Mouse (Mus musculus) embryonic facial prominence, embryonic 11.5 days (tissue): ENCODE measurements around the gene Crispld2. TPM values are rescaled to one million over a fixed set of nuclear protein-coding genes. Genes with fewer than 3 reads are reported as not detected.

Experiments used
- ATAC-seq: fragments of 200-750 bp; cut with Nextera tagmentation; replicated peaks from 2 replicates; pipeline ENCODE4 v1.8.0; 2017; ENCODE audit warnings: low read depth; ENCODE audit not compliant: insufficient number of reproducible peaks, low FRiP score, low TSS enrichment
- DNase-seq: peaks from one replicate; pipeline ENCODE4 v3.0.0-alpha.2; 2015; ENCODE audit warnings: low spot score
- H3K27ac ChIP-seq: fragments of 300-500 bp; sonication (generic); replicated peaks from 2 replicates; pipeline ENCODE4 v1.5.1; 2014; ENCODE audit warnings: mild to moderate bottlenecking, low read depth, low read length, control low read depth
- H3K27me3 ChIP-seq: fragments of 300-500 bp; sonication (generic); 2 replicates; pipeline ENCODE4 v1.6.1; 2014; ENCODE audit warnings: mild to moderate bottlenecking, low read length, moderate library complexity, mixed read lengths; ENCODE audit not compliant: control insufficient read depth, insufficient read depth
- H3K36me3 ChIP-seq: fragments of 300-500 bp; sonication (generic); replicated peaks from 2 replicates; pipeline ENCODE4 v1.6.1; 2014; ENCODE audit warnings: low read depth, mild to moderate bottlenecking, low read length, moderate library complexity, mixed read lengths; ENCODE audit not compliant: control insufficient read depth, insufficient read depth
- H3K4me1 ChIP-seq: fragments of 300-500 bp; sonication (generic); 2 replicates; pipeline ENCODE4 v1.6.1; 2014; ENCODE audit warnings: low read length, mixed read lengths; ENCODE audit not compliant: control insufficient read depth, insufficient read depth
- H3K4me2 ChIP-seq: fragments of 300-500 bp; sonication (generic); 2 replicates; pipeline ENCODE4 v1.6.1; 2014; ENCODE audit warnings: low read depth, mild to moderate bottlenecking, control low read depth, low read length, moderate library complexity
- H3K4me3 ChIP-seq: fragments of 300-500 bp; sonication (generic); 2 replicates; pipeline ENCODE4 v1.5.1; 2014; ENCODE audit warnings: low read depth, low read length, control low read depth
- H3K9ac ChIP-seq: fragments of 300-500 bp; sonication (generic); replicated peaks from 2 replicates; pipeline ENCODE4 v1.6.1; 2014; ENCODE audit warnings: mild to moderate bottlenecking, control low read depth, low read length
- H3K9me3 ChIP-seq: fragments of 300-500 bp; sonication (generic); replicated peaks from 2 replicates; pipeline ENCODE4 v1.6.1; 2016; ENCODE audit warnings: mild to moderate bottlenecking, low read length, inconsistent platforms, mixed read lengths; ENCODE audit not compliant: control insufficient read depth
- WGBS: fragments of 180-500 bp; shearing (Covaris S2); extraction: QIAGEN DNeasy Blood & Tissue Kit; methylation state at CpG from one replicate; pipeline ENCODE4 v1.1.7; 2014; 5-methylcytosine and 5-hydroxymethylcytosine counted together
- polyA plus RNA-seq: library from polyadenylated mRNA; unstranded; fragments of >200 nt; fragmentation: Nextera tagmentation; extraction: Ambion mirVana; gene quantifications from 2 replicates; pipeline ENCODE4 v1.2.1, GENCODE M21; 2014

Gene Crispld2
- polyA plus RNA-seq, 1 experiment from 2014 or later, result 3.6 TPM

DNA sequence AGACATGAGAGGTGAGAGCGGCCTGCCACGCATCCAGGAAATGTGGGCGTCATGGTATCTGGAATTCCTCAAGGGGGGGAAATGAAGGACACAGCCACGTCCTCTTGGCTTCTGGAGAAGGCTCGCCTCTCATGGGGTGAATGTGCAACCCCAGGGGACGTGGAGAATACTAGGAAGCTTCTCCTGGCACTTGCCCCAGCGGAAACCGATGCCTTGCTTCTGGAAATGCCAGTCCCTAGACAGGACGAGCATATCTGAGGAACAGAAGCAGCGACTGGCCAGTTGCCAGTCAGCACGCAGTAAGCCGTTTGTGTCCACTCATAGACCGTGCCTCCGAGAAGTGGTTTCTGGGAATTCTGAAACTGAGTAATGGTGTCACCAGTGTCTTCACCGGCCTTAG lies 45.0 kb downstream of the Crispld2 start:
- Histone ChIP-seq H3K4me3 (no peak overlapping the region), H3K9me3 (no peaks in the 10 kb centered on the region), H3K9ac (no peak overlapping the region), H3K27me3 (no peaks in the 10 kb centered on the region), H3K4me1 (peaks cover 4% of the 10 kb centered on the region), H3K36me3 (no peaks in the 10 kb centered on the region), H3K27ac (no peak overlapping the region), H3K4me2 (no peak overlapping the region)
- ATAC-seq (no peak), DNase-seq (no peak)
- 83% methylated on average over 15 of the region's 15 CpGs for WGBS

DNA sequence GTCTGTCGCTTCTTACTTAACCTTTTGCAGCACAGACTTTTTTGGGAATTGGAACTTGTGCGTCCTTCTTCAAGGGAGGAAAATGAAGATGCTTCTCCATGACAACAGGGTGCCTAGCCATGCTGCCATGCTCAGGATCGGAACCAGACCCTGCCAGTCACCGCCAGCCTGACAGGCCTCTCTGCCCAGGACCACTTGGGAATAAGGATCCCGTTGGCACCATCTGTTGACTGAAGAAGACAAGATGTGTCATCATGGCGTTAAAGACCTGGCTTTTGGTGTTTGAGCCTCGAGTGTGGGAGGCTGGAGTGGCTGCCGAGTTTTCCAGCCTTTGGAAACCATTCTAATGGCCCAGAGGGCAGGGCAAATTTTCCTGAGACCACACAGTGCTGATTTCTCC lies 45.4 kb downstream of the Crispld2 start:
- no peaks in the 10 kb centered on the region for H3K36me3 ChIP-seq
- no peak overlapping the region for H3K9ac ChIP-seq
- H3K9me3 ChIP-seq, result no peaks in the 10 kb centered on the region
- DNase-seq, result no peak
- no peaks in the 10 kb centered on the region for H3K27me3 ChIP-seq
- no peak overlapping the region for H3K27ac ChIP-seq
- H3K4me1 ChIP-seq, result peaks cover 4% of the 10 kb centered on the region
- H3K4me2 ChIP-seq, result no peak overlapping the region
- H3K4me3 ChIP-seq, result no peak overlapping the region
- ATAC-seq, result no peak
- WGBS, result 85% methylated on average over 8 of the region's 8 CpGs

DNA sequence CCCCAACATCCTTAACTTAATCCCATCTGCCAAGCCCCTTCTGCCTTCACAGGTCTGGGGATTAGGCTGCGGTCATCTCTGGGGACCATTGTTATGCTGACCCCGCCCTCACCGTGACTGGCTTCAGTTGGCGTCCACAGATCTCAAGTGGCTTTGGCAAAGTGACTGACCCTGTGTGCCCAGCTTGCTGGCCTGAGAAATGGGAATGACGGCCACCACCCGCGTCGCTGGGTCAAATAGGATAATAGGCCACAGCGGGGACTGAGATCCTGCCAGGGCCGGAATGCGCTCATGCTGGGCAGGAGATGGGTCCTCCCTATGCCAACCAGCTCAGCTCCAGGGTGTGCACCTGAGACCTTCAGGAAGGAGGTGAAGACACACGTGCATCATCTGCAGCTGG lies 46.5 kb downstream of the Crispld2 start:
- Histone ChIP-seq H3K4me3 (no peak overlapping the region), H3K4me2 (no peak overlapping the region), H3K4me1 (peaks cover 4% of the 10 kb centered on the region), H3K27ac (no peak overlapping the region), H3K27me3 (no peaks in the 10 kb centered on the region), H3K9ac (no peak overlapping the region), H3K36me3 (no peaks in the 10 kb centered on the region), H3K9me3 (no peaks in the 10 kb centered on the region)
- no peak for ATAC-seq
- 90% methylated on average over 12 of the region's 12 CpGs for WGBS
- no peak for DNase-seq

DNA sequence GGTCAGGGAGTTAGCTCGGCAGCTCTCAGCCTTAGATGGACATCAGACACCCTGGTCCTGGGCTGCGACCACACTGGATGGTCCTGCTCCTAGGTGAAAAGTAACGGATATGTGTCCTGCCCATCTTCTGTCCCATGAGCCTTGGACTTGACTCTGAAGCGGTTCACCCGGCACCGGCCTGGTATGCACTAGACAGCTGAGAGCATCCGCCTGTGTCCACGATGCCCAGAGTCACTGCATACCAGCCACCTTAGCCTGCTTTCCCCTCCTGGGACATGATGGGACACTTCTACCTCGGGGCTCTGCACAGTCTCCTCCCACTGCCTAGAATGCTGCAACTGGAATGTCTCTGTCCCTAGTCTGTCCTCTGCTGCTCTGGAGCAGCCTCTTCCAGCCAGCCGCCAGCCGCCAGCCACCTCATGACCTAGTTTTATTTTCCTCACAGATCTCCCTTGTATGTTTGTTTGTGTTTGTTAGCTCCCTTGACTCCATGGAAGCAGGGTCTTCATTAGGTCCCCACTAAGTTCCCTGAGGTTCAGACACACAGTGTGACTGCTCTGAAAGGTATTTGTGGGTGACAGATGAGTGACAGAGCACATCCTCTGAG lies 47.2 kb downstream of the Crispld2 start:
- Histone ChIP-seq H3K27ac (no peak overlapping the region), H3K9me3 (no peaks in the 10 kb centered on the region)
- ATAC-seq, result no peak

DNA sequence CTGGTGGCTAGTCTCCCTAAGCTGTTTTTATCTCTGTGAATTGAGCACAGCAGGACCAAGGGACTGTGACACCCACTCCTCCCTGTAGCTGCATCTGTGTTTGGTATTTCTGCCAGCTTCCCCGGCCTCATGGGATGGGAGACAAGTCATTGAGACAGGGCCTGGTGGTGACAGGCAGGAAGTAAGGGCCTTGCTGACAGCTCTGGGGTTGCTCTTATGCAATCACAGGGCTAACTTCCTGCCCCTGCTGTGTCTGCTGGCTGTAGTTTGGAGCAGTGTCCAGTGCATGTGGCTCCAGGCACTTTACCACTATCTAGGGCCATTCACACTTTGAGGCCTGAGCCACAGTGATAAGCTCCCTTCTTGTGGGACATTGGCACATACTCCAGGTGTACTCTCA lies 48.6 kb downstream of the Crispld2 start:
- H3K9ac ChIP-seq, result no peak overlapping the region
- H3K4me3 ChIP-seq, result no peak overlapping the region
- ATAC-seq, result no peak
- no peaks in the 10 kb centered on the region for H3K36me3 ChIP-seq
- H3K27me3 ChIP-seq, result no peaks in the 10 kb centered on the region
- no peaks in the 10 kb centered on the region for H3K9me3 ChIP-seq
- H3K4me2 ChIP-seq, result no peak overlapping the region
- 59% methylated on average over 1 of the region's 1 CpGs for WGBS
- no peak for DNase-seq
- H3K27ac ChIP-seq, result no peak overlapping the region
- peaks cover 4% of the 10 kb centered on the region for H3K4me1 ChIP-seq

More for the DNA sequence above, 47.2 kb downstream of the Crispld2 start:
- peaks cover 4% of the 10 kb centered on the region for H3K4me1 ChIP-seq
- no peak overlapping the region for H3K4me3 ChIP-seq
- H3K4me2 ChIP-seq, result no peak overlapping the region
- H3K9ac ChIP-seq, result no peak overlapping the region
- H3K27me3 ChIP-seq, result no peaks in the 10 kb centered on the region
- WGBS, result 66% methylated on average over 11 of the region's 11 CpGs
- H3K36me3 ChIP-seq, result no peaks in the 10 kb centered on the region
- no peak for DNase-seq

DNA sequence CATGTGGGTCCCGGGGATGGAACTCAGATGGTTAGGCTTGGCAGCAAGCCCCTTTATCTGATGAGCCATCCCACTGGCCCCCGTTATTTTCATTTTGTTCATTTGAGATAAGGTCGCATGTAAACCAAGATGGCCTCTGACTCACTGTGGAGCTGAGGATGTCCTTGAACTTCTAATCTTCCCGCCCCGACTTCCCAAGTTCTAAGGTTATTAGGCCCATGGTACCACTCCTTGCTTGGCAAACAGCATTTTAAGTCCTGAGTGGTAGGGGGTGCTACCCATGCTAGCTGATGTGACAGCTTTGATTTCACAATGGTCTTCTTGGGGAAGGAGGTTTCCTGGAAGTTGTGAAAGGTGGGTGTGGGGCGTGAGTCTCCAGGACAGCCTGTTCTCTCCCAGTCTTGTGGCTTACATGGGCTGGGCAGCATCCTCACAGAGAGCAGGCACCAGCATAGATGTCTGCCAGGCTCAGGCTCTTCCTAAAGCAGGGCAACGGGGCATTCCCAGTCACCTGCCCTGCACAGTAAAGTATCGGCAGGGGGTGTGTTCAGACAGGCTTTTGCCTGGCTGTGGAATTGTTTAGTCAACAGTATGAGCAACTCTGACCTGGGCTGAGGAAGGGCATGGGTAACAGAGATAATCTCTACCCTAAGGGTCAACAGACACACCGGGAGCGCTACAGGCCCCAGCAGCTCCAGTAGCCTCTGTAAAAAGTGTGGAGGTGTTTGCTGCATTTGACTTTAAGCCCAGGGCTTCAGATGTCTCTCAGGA lies 50.5 kb downstream of the Crispld2 start:
- H3K4me1 ChIP-seq, result peaks cover 2% of the 10 kb centered on the region

DNA sequence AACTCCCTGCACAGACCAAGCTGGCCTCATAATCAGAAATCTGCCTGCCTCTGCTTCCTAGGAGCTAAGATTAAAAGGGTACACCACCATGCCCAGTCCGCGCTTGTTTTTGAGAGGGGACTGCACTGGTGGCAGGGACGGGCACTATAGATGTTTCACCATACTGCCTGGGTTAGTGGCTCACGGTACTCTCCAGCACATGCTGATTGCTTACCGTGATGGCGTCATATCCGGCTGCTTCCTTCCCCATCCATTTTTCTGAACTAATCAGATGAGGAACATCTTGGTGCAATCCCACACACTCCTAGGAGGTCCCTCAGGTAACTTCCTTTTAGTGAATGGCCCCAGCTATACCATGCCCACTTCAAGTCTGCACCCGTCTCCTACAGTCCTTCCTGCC lies 52.7 kb downstream of the Crispld2 start:
- Histone ChIP-seq H3K4me2 (no peak overlapping the region), H3K27me3 (no peaks in the 10 kb centered on the region), H3K36me3 (no peaks in the 10 kb centered on the region), H3K9me3 (no peaks in the 10 kb centered on the region), H3K9ac (no peak overlapping the region), H3K4me1 (peaks cover 2% of the 10 kb centered on the region), H3K4me3 (no peak overlapping the region), H3K27ac (no peak overlapping the region)
- DNase-seq (no peak), ATAC-seq (no peak)
- whole genome bisulfite sequencing, result 92% methylated on average over 8 of the region's 8 CpGs

More for the DNA sequence above, 50.5 kb downstream of the Crispld2 start:
- Histone ChIP-seq H3K4me2 (no peak overlapping the region), H3K27ac (no peak overlapping the region), H3K36me3 (no peaks in the 10 kb centered on the region), H3K9ac (no peak overlapping the region), H3K27me3 (no peaks in the 10 kb centered on the region), H3K4me3 (no peak overlapping the region), H3K9me3 (no peaks in the 10 kb centered on the region)
- 72% methylated on average over 10 of the region's 10 CpGs for WGBS
- DNase-seq (no peak), ATAC-seq (no peak)

DNA sequence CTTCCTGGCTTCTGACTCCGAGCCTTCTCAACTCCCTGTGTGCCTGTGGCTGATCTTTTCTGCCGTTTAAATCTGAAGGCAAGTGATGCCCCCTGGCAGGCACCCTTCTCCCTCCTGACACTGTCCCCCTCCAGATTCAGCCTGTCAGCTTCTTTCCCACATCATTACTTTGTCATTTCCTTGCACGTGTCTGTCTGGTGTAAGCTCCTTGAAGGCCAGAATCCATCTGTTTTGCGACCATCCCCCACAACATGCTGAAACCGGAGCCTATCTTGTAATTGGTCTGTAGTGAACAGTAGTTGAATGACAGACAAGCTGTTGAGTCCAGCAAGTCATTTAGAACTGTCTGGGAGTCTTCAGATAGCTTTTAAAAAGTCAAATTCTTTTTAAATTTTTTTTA lies 53.2 kb downstream of the Crispld2 start:
- DNase-seq, result peak; percentile 56
- H3K4me3 ChIP-seq, result no peak overlapping the region
- H3K4me1 ChIP-seq, result peaks cover 2% of the 10 kb centered on the region
- H3K27ac ChIP-seq, result no peak overlapping the region
- 27% methylated on average over 5 of the region's 5 CpGs for WGBS
- H3K9me3 ChIP-seq, result no peaks in the 10 kb centered on the region
- H3K36me3 ChIP-seq, result no peaks in the 10 kb centered on the region
- H3K9ac ChIP-seq, result no peak overlapping the region
- H3K4me2 ChIP-seq, result no peak overlapping the region
- no peak for ATAC-seq
- no peaks in the 10 kb centered on the region for H3K27me3 ChIP-seq
